Mouse (Mus musculus): ENCODE data around the gene Chd1l.

Chd1l gene

GRCm38 (mm10) chr3:97609845-97610410 is at the start of gene Chd1l:
Gene Chd1l, minus strand, starts transcription at chr3:97610203.
- in situ Hi-C loops (cut with MboI, MseI), result loop anchor here (5.0 kb wide), 1 partner anchor 42 kb away; no protein-coding TSS in a partner anchor

GRCm38 (mm10) chr3:97659746-97660145 is 49.7 kb upstream of the Chd1l start:
- in situ Hi-C loops (cut with MboI, MseI), result no loop called here

- in situ Hi-C loops (cut with MboI, MseI), result no loop called here
These were observed 48.6 kb upstream of the Chd1l start for GRCm38 (mm10) chr3:97658426-97659193.

DNA sequence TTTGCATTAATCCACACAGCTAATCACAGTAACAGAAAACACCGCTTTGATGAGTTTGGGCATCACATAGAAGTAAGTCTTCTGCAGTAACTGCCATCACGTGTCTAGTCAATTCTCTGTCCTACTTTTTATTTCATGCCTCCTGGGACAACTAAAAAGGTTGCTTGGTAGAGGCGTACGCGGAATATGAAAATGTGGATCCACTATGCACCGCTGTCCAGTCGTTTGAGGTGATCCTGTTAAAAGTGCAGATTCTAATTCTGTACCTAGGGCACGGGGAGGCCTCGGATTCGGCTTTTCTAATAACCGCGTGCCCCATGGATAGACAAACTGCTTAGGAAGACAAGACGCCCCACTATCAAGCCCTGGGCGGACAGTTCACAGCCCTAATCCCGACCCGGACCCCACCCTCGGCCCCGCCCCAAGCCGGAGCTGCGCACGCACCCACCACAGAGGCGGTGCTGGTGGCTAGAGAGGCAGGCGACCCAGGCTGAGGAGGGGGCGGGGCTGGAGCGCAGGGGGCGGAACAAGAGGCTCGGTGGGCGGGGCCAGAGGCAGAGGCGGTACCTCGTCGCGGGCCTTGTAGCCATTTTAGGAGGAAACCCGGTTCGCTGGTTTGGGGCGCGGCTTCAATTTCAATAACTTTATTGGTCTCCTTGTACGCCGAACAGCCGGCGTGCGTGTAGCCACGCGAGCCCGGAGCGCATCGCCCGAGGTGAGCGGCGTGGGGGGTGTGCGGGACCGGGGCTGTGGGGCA is 47.8 kb upstream of the Chd1l start, which contains the start of gene Prkab2:
Gene Prkab2, plus strand, starts transcription at position 539 of the 757 bp plus-strand sequence.
- in situ Hi-C loops (cut with MboI, MseI), result no loop called here

- in situ Hi-C loops (cut with MboI, MseI), result loop anchor here (5.0 kb wide), 1 partner anchor 43 kb away; the partner anchor contains the start of gene Chd1l
These were observed 44.9 kb upstream of the Chd1l start for GRCm38 (mm10) chr3:97654901-97655300.

DNA sequence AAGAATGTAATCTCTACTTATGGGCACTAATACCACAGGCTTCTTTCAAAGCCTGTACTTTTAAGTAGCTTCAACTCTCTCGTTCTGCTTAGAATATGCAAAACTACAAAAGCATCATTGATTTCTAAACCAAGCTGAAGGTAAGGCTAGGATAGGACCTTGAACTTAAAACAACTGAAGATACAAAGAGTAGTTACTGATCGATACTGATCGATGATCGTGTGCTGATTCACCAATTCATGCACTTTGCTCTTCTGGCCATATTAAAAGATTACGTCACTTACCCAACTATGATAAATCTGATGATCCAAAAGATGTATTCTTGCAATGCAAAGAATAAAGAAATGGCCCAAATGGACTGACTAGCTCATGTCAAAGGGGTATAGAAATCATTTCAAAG is 43.8 kb upstream of the Chd1l start:
- in situ Hi-C loops (cut with MboI, MseI), result loop anchor here (5.0 kb wide), 1 partner anchor 41 kb away; the partner anchor contains the start of gene Chd1l

- in situ Hi-C loops (cut with MboI, MseI), result loop anchor here (5.0 kb wide), 1 partner anchor 39 kb away; the partner anchor contains the start of gene Chd1l
These were observed 41.6 kb upstream of the Chd1l start for GRCm38 (mm10) chr3:97651604-97652003.

- in situ Hi-C loops (cut with MboI, MseI), result no loop called here
These were observed 39.5 kb upstream of the Chd1l start for GRCm38 (mm10) chr3:97649469-97649868.

- in situ Hi-C loops (cut with MboI, MseI), result no loop called here
These were observed 39.0 kb upstream of the Chd1l start for GRCm38 (mm10) chr3:97649022-97649421.

DNA sequence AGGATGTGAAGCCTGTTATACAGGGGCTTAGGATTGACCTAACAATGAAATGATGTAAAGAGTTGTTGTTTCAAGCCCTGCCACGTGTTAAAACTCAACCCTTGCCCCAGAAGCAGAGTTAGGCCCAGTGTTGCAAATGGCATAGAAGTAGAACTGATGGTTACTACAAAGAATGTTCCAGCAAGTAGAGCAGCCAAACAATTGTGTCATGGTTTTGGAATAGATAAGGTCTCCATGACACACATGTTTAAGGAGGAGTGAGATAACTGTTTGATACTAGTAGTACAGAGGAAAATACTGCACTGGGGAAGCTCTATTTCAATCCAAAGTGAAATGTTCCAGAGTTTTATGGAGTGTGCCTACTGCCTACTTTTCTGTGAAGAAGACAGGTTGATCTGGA is 38.5 kb upstream of the Chd1l start:
- in situ Hi-C loops (cut with MboI, MseI), result no loop called here

DNA sequence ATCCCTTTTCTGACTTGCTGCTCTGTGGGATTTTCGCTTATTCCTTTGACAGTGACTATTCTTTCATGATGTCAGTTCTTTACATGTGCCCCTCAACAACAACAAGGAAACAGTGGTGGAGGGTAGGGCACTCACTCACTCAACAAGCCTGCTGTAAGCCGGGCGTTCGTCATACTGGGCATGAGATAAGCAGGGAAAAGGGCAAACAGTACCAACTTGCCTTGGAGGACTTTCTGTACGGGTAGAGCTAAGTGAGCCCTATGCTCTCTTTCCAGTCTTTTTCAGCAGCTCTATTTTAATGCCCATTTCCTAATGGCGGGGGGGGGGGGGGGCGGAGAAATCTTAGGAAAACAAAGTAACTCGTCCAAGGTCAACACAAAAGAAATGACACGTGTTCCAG is 32.0 kb upstream of the Chd1l start:
- in situ Hi-C loops (cut with MboI, MseI), result no loop called here

GRCm38 (mm10) chr3:97641396-97641795 is 31.4 kb upstream of the Chd1l start:
- in situ Hi-C loops (cut with MboI, MseI), result no loop called here

- in situ Hi-C loops (cut with MboI, MseI), result no loop called here
These were observed 24.3 kb upstream of the Chd1l start for GRCm38 (mm10) chr3:97634288-97634761.

GRCm38 (mm10) chr3:97633456-97633855 is 23.5 kb upstream of the Chd1l start:
- in situ Hi-C loops (cut with MboI, MseI), result no loop called here

GRCm38 (mm10) chr3:97631258-97631860 is 21.4 kb upstream of the Chd1l start:
- in situ Hi-C loops (cut with MboI, MseI), result no loop called here

DNA sequence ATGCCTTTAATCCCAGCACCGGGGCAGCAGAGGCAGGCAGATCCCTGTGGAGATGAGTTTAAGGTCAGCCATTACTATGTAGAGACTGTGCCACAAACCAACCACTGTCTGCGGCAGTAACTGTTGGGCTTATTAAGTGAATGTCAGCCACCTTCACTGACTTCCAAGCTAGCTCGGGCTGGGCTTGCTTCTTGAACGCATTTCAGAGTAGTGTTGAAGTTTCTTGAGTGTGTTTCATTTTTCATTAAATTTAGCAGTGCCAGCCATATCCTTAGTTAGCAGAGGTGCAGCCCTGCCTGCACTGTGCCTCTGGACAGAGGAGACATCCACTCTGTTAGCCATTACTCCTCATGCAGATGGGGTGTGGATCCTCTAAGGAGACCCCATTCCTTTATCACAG is 20.7 kb upstream of the Chd1l start:
- in situ Hi-C loops (cut with MboI, MseI), result no loop called here

GRCm38 (mm10) chr3:97629941-97630340 is 19.9 kb upstream of the Chd1l start:
- in situ Hi-C loops (cut with MboI, MseI), result no loop called here

DNA sequence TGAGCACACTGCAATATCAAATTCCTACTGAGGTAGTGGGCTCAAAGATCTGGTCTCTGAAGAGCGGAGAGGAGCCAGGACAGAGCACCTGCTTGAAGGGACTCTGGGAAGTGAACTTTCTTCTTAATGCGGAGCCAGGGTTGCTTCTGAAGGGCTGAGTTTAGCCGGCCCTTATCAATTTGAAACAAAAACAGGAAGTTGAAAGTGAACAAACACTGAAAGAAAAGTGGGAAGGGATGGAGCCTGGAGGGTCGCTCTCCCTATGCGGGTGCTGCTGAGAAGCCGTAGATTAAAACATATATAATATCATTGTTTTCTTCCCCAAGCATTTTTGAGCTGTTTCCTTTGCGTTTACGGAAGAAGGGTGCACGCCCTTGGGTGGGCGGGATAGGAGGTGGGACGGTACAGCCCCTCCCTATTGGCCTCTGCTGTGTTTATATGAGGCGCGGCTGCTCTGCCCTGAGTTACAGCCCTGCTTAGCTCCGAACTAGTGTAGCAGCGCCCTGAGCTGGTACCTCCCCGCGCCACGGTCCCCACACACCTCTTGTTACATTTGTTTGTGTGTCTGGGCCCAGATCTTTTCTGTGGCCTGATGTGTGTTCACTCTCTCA is 18.5 kb upstream of the Chd1l start, which contains the start of gene Fmo5:
Gene Fmo5, plus strand, starts transcription at position 414 of the 611 bp plus-strand sequence.
- in situ Hi-C loops (cut with MboI, MseI), result no loop called here

DNA sequence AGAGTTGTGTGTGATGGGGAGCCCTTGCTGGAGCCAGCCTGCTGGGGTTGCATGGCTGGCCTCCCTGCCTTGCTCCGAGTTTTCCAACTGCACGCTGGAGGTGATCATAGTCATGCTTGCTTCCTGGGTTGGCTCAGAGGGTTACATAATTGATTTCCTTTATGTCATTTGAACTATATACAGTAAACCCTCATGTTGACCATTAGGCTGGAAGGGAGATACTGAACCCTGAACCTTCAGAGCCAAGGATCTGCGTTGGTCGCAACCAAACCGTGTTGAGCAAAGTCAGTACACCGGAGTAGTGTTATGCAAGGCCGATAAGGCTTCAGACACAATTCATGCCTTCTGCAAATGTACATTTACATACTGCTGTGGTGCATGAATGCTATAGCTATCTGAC is 17.9 kb upstream of the Chd1l start:
- in situ Hi-C loops (cut with MboI, MseI), result no loop called here

GRCm38 (mm10) chr3:97624611-97625010 is 14.6 kb upstream of the Chd1l start:
- in situ Hi-C loops (cut with MboI, MseI), result no loop called here

DNA sequence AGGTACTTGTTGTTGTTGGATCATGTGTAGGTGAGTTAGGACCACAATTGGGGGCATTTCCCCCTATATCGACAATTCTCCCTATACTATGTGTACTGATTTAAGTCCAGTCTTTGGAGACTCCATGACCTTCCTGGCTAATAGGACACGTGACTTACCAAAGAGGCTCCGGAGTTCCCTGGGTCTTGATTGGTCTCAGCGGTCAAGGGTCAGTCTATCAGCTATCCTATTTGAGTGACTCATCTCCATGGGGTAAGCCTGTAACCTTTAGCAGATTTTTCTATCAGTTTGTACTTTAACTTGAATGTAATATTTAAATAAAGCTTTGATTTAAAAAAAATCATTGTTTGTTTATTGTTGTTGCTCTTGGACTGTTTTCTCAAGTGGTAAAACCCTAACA is 10.7 kb upstream of the Chd1l start:
- in situ Hi-C loops (cut with MboI, MseI), result no loop called here

Data from T-helper 1 cell (primary cell).